Mouse (Mus musculus): ENCODE measurements at regions not wholly inside any gene's neighbourhood (a gene's known extent, or its start where the extent isn't known, plus 50 kb on each side); places are given as distances from the start of the nearest gene placed in this dataset.

DNA sequence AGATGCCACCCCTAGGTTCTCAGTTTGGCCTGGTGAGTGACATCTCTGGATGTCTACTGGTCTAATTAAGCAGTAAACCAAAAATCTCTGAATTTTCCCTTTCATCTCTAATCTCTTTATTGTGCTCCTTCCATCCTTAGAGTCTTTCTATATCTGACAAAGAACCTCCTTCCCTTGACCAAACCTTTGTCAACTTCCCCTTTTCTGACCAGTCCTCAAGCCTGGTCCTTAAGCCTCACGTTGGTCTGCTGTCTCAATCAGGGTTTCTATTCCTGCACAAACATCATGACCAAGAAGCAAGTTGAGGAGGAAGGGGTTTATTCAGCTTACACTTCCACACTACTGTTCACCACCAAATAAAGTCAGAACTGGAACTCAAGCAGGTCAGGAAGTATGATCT lies 116.4 kb upstream of the Tab2 start:
- no peak for DNase-seq (ENCODE audit: low spot score in 2 of 2)

DNA sequence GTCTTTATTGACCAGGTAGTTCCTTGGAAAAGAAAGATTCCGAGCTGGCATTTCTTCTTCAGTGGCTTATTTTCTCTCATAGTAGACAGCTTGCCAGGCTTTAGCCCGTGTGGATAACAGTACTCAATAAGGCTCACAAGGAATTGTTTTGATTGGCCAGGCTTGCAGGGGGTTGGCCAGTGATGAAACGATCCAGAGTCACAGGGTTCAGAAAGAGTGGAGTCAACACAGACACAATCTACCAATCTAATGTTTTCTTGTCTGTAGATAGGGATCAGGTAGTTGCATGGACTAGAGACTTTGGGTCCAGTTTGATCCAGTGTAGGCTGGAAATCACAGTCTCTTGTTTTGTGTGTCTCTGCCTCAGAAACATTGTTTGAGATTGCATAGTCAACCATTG lies 115.8 kb upstream of the Tab2 start:
- no peak for DNase-seq (ENCODE audit: low spot score in 2 of 2)

DNA sequence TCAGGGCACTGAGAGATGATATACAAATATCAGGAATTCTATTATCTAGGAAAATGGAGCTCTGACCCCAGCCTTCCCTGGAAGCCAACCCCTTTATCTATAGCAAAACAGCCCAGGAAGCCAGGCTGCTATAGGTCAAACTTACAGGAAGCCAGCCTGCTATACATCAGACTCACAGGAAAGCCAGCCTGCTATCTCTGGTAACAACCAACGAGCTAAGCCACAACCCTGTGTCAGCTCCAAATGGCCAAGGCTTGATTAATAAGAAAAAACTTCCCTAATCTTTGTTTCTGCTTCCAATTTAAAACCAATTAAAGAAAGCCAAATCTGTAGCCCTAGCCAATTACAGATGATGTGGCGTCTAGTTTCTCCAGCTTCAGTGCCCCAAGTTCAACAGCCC lies 114.4 kb upstream of the Tab2 start:
- DNase-seq (ENCODE audit: low spot score in 2 of 2) = no peak

DNA sequence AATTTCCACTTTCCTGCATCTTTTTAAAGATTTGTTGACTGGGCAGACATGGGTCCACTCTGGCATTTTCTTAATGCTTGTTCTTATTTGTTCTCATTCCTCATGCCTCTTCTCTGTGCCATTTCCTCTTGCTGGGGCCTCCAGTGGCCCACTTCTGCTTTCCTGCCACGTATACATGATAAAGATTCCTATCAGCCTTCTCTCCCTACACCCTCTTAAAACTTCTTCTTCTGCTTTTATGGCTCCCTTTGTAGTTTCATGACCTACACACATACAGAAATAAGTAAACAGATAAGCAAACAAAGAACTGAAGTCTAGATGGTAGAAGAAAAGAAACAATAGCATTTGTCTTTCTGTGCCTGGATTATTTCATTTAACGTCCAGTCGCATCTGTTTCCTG lies 110.9 kb upstream of the Tab2 start:
- no peak for DNase-seq (ENCODE audit: low spot score in 2 of 2)

DNA sequence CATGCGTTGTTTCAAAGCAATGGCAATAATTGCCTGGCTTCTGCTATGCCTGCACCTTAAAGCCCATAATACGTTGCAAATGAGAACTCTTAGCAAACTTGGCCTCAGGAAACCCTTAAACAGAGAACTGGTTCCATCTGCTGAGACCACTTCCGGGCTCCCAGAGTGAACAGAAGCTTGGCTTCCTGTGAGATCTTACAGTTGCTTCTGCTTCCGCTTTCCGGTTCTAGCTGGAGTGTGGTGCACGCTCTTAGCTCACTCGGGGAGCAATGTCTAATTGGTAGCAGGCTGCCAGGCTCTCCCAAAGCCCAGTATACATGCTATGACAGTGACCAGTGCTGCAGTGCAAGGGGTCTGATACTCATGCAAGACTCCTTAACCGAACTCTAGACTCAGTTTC lies 109.7 kb upstream of the Tab2 start:
- DNase-seq (ENCODE audit: low spot score in 2 of 2) = no peak

DNA sequence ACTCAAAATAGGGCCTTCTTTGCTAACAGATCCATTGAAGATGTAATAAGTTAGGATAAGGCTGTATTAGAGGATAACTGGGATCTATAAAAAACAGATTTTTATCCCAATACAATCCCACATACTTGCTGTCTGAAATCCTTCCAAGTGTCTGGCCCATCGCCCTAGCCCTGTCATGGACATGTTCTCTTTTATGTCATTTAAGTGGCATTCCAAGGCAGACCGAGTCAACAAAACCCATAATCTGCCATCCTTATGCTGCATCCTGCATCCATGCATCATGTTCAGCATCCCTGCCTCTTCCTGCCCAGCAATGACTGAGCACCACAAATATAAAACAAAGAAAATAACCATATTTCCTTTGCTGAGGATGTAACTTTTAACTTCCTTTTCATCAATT lies 108.3 kb upstream of the Tab2 start:
- DNase-seq (ENCODE audit: low spot score in 2 of 2) = no peak

DNA sequence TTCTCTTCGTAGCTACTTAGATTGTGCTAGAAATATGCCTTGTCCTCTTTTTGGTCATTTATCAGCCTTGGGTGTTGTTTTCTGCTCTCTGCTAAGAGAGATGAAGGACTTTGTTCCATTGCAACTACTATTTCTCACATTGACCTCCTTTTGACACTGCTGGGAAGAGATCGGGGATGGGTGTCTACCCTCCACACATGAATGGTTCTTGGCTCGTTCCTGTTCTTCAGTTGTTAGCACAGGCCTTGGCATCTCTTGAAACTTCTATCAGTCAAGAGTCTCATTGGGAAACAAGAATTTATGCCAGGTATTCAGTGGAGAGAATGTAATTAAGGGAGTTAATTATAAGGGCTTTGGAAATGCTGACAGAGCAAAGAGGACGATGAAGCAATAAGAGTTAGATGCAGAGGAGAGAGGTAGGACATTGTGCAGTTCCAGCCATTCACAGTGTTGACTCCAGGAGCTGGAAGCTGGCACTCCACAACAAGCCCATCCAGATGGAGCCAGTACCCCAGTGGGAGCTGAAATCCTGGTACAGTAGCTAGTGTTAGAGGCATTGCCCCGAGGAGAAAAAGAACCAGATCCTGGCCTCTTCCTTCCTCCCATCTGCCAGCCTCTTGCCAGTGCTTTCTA lies 107.5 kb upstream of the Tab2 start:
- no peak for DNase-seq (ENCODE audit: low spot score in 2 of 2)

DNA sequence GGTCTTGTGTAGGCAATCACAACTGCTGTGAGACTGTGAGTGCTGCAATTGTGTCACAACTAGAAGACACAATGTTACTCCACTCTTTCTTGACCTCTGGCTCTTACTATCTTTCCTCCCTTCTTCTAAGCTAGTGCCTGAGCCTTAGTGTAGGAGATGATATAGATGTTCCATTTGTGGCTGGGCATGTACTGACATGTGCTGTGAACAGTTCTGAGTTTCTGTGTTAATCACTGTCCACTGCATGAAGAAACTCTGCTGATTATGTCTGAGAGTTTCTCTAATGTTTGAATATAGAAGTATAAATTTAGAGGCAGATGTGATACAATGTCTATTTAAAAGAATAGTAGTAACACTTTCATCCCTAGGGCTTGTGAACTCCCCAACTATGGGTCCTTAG lies 105.0 kb upstream of the Tab2 start:
- DNase-seq (ENCODE audit: low spot score in 2 of 2) = no peak

DNA sequence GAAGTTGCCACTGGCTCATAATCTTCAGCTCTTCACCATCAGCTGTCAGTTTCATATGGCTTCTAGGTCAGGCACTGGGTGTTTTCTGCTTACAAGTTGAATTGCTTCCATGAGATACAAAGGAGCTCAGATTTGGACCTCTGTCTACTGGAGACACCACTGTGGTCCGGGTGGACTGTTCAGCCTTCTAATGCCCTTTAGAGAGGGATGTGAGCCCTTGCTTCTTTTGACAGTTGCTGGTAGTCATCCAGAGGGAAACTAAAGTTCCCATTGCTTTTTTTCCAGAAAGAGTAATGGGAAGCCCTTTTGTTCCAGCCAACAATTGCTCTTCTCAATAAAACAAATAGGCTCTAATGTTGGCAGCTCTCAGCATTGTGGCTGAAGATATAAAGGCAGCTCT lies 103.7 kb upstream of the Tab2 start:
- DNase-seq (ENCODE audit: low spot score in 2 of 2) = no peak

DNA sequence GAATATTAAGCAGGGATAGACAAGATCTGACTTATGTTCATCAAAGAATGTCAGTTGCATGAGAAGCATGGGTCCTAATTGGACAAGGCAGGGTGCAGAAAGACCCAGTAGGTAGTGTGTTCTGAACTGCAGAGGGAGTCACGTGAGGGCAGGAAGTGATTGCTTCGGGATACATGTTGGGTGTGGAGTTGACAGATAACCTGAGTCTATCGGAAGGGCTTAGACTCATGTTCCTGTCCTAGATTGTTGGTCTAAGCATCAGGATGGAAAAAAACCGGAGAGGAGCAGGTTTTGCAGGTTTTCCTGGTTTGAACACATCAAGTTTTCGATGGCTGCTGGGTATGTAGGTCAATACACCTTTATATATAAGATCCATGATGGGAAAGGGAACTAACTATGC lies 101.8 kb upstream of the Tab2 start:
- no peak for DNase-seq (ENCODE audit: low spot score in 2 of 2)

DNA sequence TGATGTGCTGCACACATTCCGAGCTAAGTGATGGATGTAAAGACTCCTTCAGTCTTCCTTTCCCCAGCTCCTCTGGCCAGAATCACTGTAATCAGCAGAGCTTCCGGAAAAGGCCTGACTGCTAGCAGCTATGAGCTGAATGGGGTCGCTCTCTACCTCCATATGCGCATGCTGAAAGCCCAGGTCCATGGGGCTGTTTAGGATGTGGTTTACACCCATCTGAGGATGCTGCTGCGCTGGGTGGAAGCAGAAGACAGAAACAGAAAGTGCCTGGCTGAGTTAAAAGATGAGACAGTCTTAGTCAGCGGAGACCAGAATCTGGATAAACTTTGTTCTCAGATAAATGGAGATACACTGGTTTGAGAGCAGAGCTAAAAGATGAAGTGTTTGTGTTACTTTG lies 99.3 kb upstream of the Tab2 start:
- no peak for DNase-seq (ENCODE audit: low spot score in 2 of 2)

DNA sequence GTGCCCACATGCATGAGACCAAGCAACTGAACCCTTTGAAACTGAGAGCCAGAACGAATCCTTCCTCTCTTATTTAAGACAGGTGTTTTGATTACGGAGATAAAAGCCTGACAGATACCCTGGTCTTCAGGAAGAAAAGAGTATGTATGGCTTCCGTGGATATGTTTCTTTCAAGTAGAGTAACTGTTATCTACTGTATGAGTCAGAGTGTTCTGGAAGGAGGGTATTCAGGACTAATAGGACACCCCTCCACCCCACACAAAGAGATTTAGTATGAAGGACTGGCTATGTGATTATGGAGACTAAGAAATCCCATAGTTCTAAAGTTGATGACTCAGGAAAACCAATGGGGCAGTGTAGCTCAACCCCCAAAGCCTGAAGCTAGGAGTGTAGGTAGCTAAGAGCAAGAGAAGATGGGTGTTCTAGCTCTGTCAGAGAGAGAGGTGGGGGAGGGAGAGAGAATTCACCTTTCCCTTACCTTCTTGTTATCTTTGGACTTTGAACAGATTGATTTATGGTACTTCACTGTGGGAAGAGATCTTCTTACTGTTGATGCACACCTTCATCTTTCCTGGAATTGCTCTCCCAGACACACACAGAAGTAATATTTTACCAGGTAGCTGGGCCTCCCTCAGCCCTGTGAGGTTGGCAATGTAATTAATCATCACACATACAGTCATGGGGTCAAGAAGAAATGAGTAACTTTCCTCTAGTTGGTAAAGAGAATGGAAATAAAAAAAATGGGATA lies 87.6 kb upstream of the Tab2 start:
- no peak for DNase-seq (ENCODE audit: low spot score in 2 of 2)

DNA sequence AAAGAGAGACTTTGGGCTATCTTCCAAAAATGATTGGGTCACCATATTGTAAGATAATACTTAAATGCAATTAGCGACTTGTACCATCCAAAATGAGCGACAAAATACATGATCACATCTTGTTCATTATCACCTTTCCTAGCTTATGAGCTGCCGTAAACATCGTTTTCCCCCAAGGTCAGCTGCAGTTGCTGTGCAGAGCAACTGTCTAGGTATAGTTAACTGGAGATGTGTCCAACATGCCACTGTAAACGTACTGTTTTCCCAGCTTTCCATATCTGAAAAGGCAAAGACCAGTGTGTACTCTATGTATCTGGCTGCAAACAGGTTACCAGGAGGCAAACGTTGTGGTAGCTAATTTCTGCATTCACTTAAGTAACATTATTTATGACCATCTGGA lies 86.3 kb upstream of the Tab2 start:
- DNase-seq (ENCODE audit: low spot score in 2 of 2) = no peak

DNA sequence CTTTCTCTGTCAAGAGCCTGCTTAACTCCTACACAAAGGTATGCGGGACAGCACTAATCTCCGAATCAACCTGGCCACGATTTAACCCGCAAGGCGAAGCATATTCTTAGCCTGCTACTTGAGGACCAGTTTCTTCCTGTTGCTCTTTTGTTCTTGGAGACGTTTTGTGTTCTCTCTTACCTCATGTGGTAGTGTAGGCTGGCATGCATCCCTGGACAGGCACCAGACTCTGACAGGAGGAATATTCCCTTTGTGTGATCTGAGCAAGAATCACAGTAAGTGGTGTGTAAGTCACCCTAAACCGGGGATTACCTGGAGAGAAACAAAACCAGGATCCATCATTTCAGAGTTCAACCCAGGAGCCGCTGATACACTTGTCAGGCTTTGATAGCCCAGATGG lies 85.8 kb upstream of the Tab2 start:
- no peak for DNase-seq (ENCODE audit: low spot score in 2 of 2)

DNA sequence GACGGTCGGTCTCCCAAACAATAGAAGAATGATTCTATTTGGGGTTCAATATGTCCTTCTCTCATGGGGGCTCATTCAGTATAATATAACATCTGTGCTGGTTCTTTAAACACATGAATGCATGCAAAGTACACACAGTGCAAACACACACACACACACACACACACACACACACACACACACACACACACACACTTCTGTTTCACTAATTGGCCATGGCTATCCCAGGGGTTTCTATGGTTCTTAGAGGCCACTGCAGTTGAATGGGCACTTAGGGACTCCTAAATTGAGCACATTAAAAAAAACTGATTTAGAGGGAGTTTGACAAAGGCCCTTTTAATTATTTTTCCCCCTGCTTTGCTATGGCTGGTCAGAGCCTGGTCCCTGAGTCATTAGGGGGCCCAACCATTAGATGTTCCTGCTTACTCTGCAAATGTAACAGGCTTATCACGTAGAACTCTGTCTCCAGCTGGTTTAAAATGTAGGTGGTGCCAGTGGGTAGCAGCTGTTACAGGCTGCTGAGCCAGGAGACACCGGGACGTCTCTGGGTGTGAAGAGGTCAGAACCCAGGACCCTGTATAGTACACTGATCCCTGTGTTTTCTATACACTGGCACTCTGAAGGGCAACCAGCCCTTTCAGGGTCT lies 82.1 kb upstream of the Tab2 start:
- no peak for DNase-seq (ENCODE audit: low spot score in 2 of 2)

DNA sequence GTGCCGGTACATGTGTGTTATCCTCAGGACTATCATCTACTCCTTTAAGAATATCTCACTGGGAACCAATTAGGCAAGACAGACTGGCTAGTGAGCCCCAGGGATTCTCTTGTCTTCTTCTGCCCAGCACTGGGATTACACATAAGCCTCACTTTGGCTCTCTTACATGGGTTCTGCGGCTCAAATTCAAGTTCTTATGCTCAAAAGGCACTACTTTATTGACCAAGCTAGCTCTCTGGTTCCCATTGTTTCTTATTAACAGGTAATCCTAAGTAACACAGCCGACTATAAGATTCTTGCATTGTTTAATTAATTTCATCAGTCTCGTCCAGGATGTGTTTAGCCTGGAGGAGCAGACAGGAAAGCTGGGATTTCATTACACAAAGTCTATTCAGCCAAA lies 80.3 kb upstream of the Tab2 start:
- DNase-seq (ENCODE audit: low spot score in 2 of 2) = no peak

DNA sequence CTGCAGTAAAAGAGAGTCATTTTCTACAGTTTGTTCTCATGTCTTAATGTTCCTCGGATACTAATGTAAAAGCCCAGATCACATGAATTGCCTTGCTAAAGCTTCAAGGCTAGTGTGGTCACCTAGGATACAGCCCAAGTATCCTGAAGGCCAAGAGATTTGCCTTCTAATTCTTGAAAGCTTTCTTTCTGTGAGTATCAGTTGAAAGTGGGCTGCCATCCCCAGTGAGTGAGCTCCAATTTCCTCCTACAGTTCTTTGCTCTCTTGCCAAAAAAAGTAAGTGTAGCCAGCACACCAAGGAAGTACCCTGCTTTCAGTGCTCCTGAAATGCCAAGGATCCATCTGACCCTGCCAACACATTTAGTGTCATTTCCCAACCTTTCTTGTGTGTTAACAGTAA lies 79.3 kb upstream of the Tab2 start:
- DNase-seq (ENCODE audit: low spot score in 2 of 2) = no peak

DNA sequence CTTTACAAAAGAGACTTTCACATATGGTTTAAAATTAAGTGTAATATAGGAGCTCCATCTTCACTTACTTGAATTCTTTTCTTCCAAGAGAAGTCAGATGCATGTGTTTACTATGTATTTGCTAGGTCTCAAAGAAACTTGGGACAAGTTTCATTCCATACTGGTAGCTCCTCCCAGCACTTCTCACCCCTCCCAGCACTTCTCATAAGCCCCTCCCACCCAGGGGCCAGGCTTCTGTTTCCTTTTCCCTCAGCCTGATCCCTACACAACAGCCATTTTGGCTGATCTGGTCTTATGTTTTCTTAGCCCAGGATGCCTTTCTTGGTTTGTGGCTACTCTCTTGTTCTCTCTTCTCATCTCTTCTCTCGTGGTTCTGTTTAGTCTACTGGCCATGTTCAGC lies 76.2 kb upstream of the Tab2 start:
- no peak for DNase-seq (ENCODE audit: low spot score in 2 of 2)

DNA sequence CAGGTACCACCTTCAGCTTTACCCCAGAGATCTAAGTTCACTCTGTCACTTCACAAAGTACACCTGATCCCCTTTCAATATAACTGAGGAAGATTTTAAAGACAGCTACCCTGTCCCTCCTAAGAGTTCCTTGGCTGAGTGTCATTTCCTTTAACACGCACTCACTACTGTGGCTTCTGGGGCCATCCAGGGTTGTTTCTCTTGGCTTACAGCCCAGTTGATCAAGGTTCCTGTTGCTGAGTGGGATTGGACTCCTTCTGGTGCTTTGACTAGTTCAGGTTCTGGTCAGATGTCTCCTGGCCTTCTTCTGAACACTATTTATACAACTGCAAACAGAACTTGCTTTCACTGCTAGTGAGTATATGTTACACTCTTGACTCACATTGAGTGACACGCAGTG lies 72.8 kb upstream of the Tab2 start:
- DNase-seq (ENCODE audit: low spot score in 2 of 2) = no peak

DNA sequence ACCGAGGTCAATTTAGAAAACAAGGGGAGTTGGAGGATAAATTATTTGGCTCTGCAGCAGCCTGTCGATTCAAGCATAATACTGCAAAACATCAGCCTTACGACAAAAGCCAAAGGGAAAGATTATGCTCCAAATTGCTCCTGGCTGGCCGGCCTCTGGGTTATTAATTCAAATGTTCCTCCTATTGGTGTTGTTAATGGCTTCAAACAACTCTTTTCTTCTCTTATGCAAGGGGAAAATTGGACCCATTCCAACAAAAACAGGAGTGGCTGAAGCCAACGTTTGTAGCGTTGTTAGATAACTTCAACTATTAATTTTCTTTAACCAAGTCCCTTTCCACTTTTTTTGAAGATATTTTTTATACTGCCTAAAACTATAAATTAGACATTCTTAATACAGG lies 71.0 kb upstream of the Tab2 start:
- DNase-seq (ENCODE audit: low spot score in 2 of 2) = no peak

DNA sequence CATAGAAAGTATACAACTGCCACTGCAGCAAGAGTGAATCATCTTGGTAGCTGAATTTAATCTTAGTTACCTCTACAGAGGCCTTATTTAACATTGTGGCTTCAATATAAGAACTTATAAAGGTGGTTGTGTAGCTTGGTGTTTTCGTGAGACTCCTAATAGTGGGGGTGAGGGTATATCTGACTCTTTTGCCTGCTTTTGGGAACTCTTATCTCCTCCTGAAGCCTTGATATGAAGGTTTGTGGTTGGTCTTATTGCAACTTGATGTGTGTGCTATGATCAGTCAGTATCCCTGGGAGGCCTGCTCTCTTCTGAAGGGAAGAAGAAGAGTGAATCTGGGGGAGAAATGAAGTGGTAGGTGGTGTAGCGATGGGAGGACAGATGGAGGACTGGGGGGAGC lies 67.7 kb upstream of the Tab2 start:
- no peak for DNase-seq (ENCODE audit: low spot score in 2 of 2)

DNA sequence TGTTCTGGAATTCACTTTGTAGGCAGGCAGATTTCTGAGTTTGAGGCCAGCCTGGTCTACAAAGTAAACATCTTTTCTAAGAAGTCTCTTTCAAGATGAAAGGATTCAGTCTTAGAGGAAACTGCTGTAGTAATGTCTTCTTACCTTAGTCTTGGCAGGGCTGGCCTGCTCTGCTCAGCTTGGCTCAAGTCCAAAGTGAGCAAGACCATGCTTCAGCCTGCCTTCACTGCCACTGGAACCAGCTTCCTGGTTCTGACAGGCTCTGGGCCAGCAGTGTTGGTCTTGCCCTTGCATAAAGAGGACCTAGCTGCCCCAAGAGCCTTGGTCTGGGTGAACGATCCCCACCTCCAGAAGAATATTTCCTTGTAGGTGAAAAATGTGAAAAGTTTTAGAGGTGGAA lies 65.9 kb upstream of the Tab2 start:
- no peak for DNase-seq (ENCODE audit: low spot score in 2 of 2)

DNA sequence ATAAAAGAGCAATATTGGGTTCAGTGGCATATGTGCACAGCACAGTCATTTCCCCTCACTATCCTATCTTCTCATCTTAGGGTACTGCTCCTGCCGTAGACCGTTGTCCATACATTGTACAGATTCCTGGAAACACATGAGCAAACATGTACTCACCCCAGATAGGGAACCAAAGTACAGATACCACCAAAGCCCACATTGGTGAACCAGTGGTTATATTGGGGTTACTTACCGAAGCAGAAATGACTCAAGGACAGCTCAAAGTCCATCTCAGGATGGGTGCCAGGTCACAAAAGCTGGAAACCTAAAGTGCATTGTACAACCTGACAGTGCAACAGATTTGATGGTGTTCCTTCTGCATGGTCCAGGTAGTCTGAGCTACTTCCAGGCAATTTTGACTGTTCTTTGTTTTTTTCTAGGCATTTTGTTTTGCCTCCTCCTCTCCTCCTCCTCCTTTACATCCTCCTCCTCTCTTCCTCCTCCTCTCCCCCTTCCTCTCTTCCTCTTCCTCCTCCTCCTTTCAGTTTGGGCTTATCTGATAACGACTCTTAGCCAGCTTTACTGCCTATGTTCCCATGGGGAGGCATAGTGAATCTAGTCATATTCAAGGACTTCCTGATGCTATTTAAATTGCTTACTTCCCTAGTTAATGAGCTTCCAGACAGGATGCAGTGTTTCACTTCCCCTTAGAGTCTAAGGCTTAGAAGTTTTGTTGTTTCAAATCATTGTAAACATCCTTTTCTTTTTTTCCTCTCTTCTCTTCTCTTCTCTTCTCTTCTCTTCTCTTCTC lies 65.1 kb upstream of the Tab2 start:
- DNase-seq (ENCODE audit: low spot score in 2 of 2) = no peak

All from right cerebral cortex, postnatal 36 days (tissue).